Mouse (Mus musculus) yolk sac, embryonic 10.5 days (tissue): ENCODE data around the gene Eif2b2.

ENCODE experiments used
- DNase-seq: peaks from one replicate; pipeline ENCODE4 v3.0.0-alpha.2; 2017; ENCODE audit warnings: low spot score

Eif2b2 gene

GRCm38 (mm10) chr12:85194623-85195018, 24.7 kb upstream of the Eif2b2 start:
- DNase-seq: no peak

- DNase-seq: no peak
These were observed 24.2 kb upstream of the Eif2b2 start for GRCm38 (mm10) chr12:85195086-85195485.

- no peak for DNase-seq
These were observed 23.1 kb upstream of the Eif2b2 start for GRCm38 (mm10) chr12:85196191-85196590.

GRCm38 (mm10) chr12:85197371-85197770, 21.9 kb upstream of the Eif2b2 start:
- DNase-seq: no peak

GRCm38 (mm10) chr12:85197936-85198335, 21.3 kb upstream of the Eif2b2 start:
- DNase-seq: no peak

- DNase-seq: no peak
These were observed 19.3 kb upstream of the Eif2b2 start for GRCm38 (mm10) chr12:85199954-85200353.

GRCm38 (mm10) chr12:85200929-85201829, 18.1 kb upstream of the Eif2b2 start:
- no peak for DNase-seq

GRCm38 (mm10) chr12:85201830-85202147, 17.5 kb upstream of the Eif2b2 start:
- no peak for DNase-seq

- no peak for DNase-seq
These were observed 17.1 kb upstream of the Eif2b2 start for GRCm38 (mm10) chr12:85202191-85202590.

- DNase-seq: no peak
These were observed 15.6 kb upstream of the Eif2b2 start for GRCm38 (mm10) chr12:85203699-85204098.

- no peak for DNase-seq
These were observed 15.2 kb upstream of the Eif2b2 start for GRCm38 (mm10) chr12:85204105-85204504.

- DNase-seq: no peak
These were observed 13.9 kb upstream of the Eif2b2 start for GRCm38 (mm10) chr12:85205425-85205824.

GRCm38 (mm10) chr12:85208687-85209199, 10.5 kb upstream of the Eif2b2 start:
- DNase-seq: no peak

- DNase-seq: no peak
These were observed 4.2 kb upstream of the Eif2b2 start for GRCm38 (mm10) chr12:85215031-85215430.

- DNase-seq: no peak
These were observed 1.5 kb upstream of the Eif2b2 start for GRCm38 (mm10) chr12:85217733-85218310.

- no peak for DNase-seq
These were observed 617 bp downstream of the Eif2b2 start for GRCm38 (mm10) chr12:85219905-85220290.

- DNase-seq: no peak
These were observed 7.9 kb downstream of the Eif2b2 start for GRCm38 (mm10) chr12:85227227-85227626.

- no peak for DNase-seq
These were observed 8.8 kb downstream of the Eif2b2 start for GRCm38 (mm10) chr12:85227876-85228599.

- DNase-seq: no peak
These were observed 14.4 kb downstream of the Eif2b2 start for GRCm38 (mm10) chr12:85233376-85234358.

- no peak for DNase-seq
These were observed 18.3 kb downstream of the Eif2b2 start for GRCm38 (mm10) chr12:85237553-85237952.

GRCm38 (mm10) chr12:85252083-85252482, 32.8 kb downstream of the Eif2b2 start:
- no peak for DNase-seq
